Comparison of ENCODE assay signal across 34 mouse cellular contexts in genomic region chr19:8842961-8843360, GRCm38 (mm10). TPM values are rescaled to one million over a fixed set of nuclear protein-coding genes. Genes with fewer than 3 reads are reported as not detected.
DNase-seq lines count a peak whose midpoint lies in the region; ATAC-seq lines count a peak whose summit lies in the region.
"Had no signal": no experiment of that assay in that cellular context is flagged by ENCODE, and none has a peak within 500 bp of the region (broad histone marks: within the 10 kb centered on the region; RNA-seq: fewer than 3 reads in every experiment).

No protein-coding gene starts in this region.

- H3K27ac ChIP-seq in heart, embryonic 10.5 days = no peak overlapping the region
- H3K27ac ChIP-seq: embryonic facial prominence, embryonic 13.5 days; forebrain, embryonic 10.5 days; hindbrain, embryonic 15.5 days; kidney, postnatal 0 days; liver, embryonic 12.5 days; midbrain, embryonic 12.5 days; neural tube, embryonic 15.5 days had no signal

- WGBS in heart, embryonic 10.5 days = 85% methylated on average over 6 of the region's 6 CpGs

- no peaks in the 10 kb centered on the region for H3K9me3 ChIP-seq in heart, embryonic 10.5 days
- no peaks in the 10 kb centered on the region for H3K9me3 ChIP-seq in megakaryocyte, embryonic 14.5 days
- H3K9me3 ChIP-seq: embryonic facial prominence, embryonic 13.5 days; forebrain, embryonic 10.5 days; hindbrain, embryonic 15.5 days; liver, embryonic 12.5 days; midbrain, embryonic 12.5 days; neural tube, embryonic 15.5 days had no signal

- peak; percentile 43 to 45 for DNase-seq in heart, adult 18-20 months
- no peak for DNase-seq in heart, embryonic 10.5 days (ENCODE audit: low spot score)
- DNase-seq in lung, postnatal 10 days = peak; percentile 19
- DNase-seq in embryo, embryonic 9.5 days (ENCODE audit: extremely low spot score) = no peak
- DNase-seq in thymus, postnatal 36 days = no peak
- DNase-seq: adrenal gland, adult 2 months; cerebellum, adult 11-12 months; cerebellum, adult 9-11 months; embryo, embryonic 11 days; forebrain, postnatal 0 days; heart, postnatal 4 days; kidney, adult 8-10 months; layer of hippocampus, postnatal 36 days; left cerebral cortex, postnatal 4 days; liver, postnatal 0 days; retina, postnatal 1 day; right cerebral cortex, postnatal 14 days had no signal

- no peak for ATAC-seq in megakaryocyte, adult 5-6 weeks (ENCODE audit: poor library complexity, severe bottlenecking)
- ATAC-seq: CD4-positive, CD25-positive, alpha-beta regulatory T cell, adult 4 months; forebrain, postnatal 0 days; liver, embryonic 12.5 days; liver, postnatal 0 days had no signal

- peaks cover 38% of the 10 kb centered on the region for H3K36me3 ChIP-seq in heart, embryonic 10.5 days
- H3K36me3 ChIP-seq in megakaryocyte, embryonic 14.5 days (replicated peaks; ENCODE audit: low read length) = peaks cover 71% of the 10 kb centered on the region

- H3K4me1 ChIP-seq in heart, embryonic 10.5 days = peaks cover 33% of the 10 kb centered on the region
- H3K4me1 ChIP-seq in megakaryocyte, embryonic 14.5 days = peaks cover 50% of the 10 kb centered on the region

- no peaks in the 10 kb centered on the region for H3K27me3 ChIP-seq in heart, embryonic 10.5 days (ENCODE audit: insufficient read depth, poor library complexity, severe bottlenecking)
- no peaks in the 10 kb centered on the region for H3K27me3 ChIP-seq in megakaryocyte, embryonic 14.5 days (replicated peaks)
- H3K27me3 ChIP-seq: embryonic facial prominence, embryonic 13.5 days; hindbrain, embryonic 15.5 days; liver, embryonic 12.5 days; midbrain, embryonic 12.5 days; neural tube, embryonic 15.5 days had no signal

- no peak overlapping the region for H3K4me3 ChIP-seq in heart, embryonic 10.5 days
- peak overlapping the region; percentile 40 for H3K4me3 ChIP-seq in megakaryocyte, embryonic 14.5 days (replicated peaks)
- H3K4me3 ChIP-seq: embryonic facial prominence, embryonic 13.5 days; forebrain, embryonic 10.5 days; hindbrain, embryonic 15.5 days; liver, embryonic 12.5 days; midbrain, embryonic 12.5 days; neural tube, embryonic 15.5 days had no signal

RNA-seq across cellular contexts. Expression of gene Gng3, which starts 4.0 kb away (rescaled TPM):
- total RNA-seq in heart, adult 18-20 months (2021) = not detected
- 2.6 and 4.7 TPM in 2 replicates for polyA plus RNA-seq in heart, embryonic 10.5 days (2016; fragmentation: Nextera tagmentation; extraction: Ambion mirVana)
- polyA plus RNA-seq in megakaryocyte, embryonic 14.5 days (2012; ENCODE audit: insufficient read depth, low replicate concordance) = not detected in 2 replicates
- 0.16 TPM in 1 of 2 replicates, not detected in the other for total RNA-seq in megakaryocyte, adult 5-6 weeks (2015)
- total RNA-seq in megakaryocyte, adult 5-6 weeks (2017) = not detected in 2 replicates
- total RNA-seq: gastrocnemius, adult 8-10 months had no signal

RNA-seq across cellular contexts. Expression of gene Bscl2, which starts 5.7 kb away (rescaled TPM):
- total RNA-seq in heart, adult 18-20 months (2021) = 10 to 100 TPM; 24.7 to 32.2 TPM
- 46.2 and 51.1 TPM in 2 replicates for polyA plus RNA-seq in heart, embryonic 10.5 days (2016; fragmentation: Nextera tagmentation; extraction: Ambion mirVana)
- 124 and 182 TPM in 2 replicates for polyA plus RNA-seq in megakaryocyte, embryonic 14.5 days (2012; ENCODE audit: insufficient read depth, low replicate concordance)
- total RNA-seq in megakaryocyte, adult 5-6 weeks (2015) = 84.8 and 97.8 TPM in 2 replicates
- total RNA-seq in megakaryocyte, adult 5-6 weeks (2017) = 48.1 and 49.6 TPM in 2 replicates

RNA-seq across cellular contexts. Expression of gene Lrrn4cl, which starts 7.6 kb away (rescaled TPM):
- 1 to 10 TPM; 2.3 to 3.6 TPM for total RNA-seq in heart, adult 18-20 months (2021)
- polyA plus RNA-seq in heart, embryonic 10.5 days (2016; fragmentation: Nextera tagmentation; extraction: Ambion mirVana) = 0.36 and 0.51 TPM in 2 replicates
- 0.23 TPM in 1 of 2 replicates, not detected in the other for polyA plus RNA-seq in megakaryocyte, embryonic 14.5 days (2012; ENCODE audit: insufficient read depth, low replicate concordance)
- total RNA-seq in megakaryocyte, adult 5-6 weeks (2015) = 0.16 and 0.55 TPM in 2 replicates
- total RNA-seq in megakaryocyte, adult 5-6 weeks (2017) = 0.12 TPM in 1 of 2 replicates, not detected in the other
- total RNA-seq: megakaryocyte progenitor cell, adult 5-6 weeks had no signal
- polyA plus RNA-seq: CD4-positive, CD25-positive, alpha-beta regulatory T cell, adult 4 months had no signal

RNA-seq across cellular contexts. Expression of gene AC129217.1, which starts 13.4 kb away (rescaled TPM):
- not detected for total RNA-seq in heart, adult 18-20 months (2021)
- polyA plus RNA-seq in heart, embryonic 10.5 days (2016; fragmentation: Nextera tagmentation; extraction: Ambion mirVana) = not detected in 2 replicates
- 44.9 and 148 TPM in 2 replicates for polyA plus RNA-seq in megakaryocyte, embryonic 14.5 days (2012; ENCODE audit: insufficient read depth, low replicate concordance)
- total RNA-seq in megakaryocyte, adult 5-6 weeks (2015) = not detected in 2 replicates
- total RNA-seq in megakaryocyte, adult 5-6 weeks (2017) = 1.8 and 5.9 TPM in 2 replicates
- total RNA-seq: forebrain, postnatal 0 days; heart, postnatal 4 days; layer of hippocampus, postnatal 36 days; left cerebral cortex, postnatal 4 days; megakaryocyte progenitor cell, adult 5-6 weeks had no signal
- polyA plus RNA-seq: adrenal gland, adult 2 months; CD4-positive, CD25-positive, alpha-beta regulatory T cell, adult 4 months; embryonic facial prominence, embryonic 13.5 days; forebrain, embryonic 10.5 days; forebrain, postnatal 0 days; heart, embryonic 11.5 days; heart, postnatal 0 days; hindbrain, embryonic 15.5 days; intestine, embryonic 14.5 days; kidney, postnatal 0 days; liver, embryonic 12.5 days; liver, postnatal 0 days; midbrain, embryonic 12.5 days; neural tube, embryonic 15.5 days; stomach, embryonic 14.5 days; thymus, postnatal 0 days had no signal

RNA-seq across cellular contexts. Expression of gene Hnrnpul2, which starts 23.2 kb away (rescaled TPM):
- total RNA-seq in heart, adult 18-20 months (2021) = 10 to 100 TPM; 47.2 to 47.4 TPM
- 2.8 and 4.6 TPM in 2 replicates for polyA plus RNA-seq in heart, embryonic 10.5 days (2016; fragmentation: Nextera tagmentation; extraction: Ambion mirVana)
- 13.5 and 54.1 TPM in 2 replicates for polyA plus RNA-seq in megakaryocyte, embryonic 14.5 days (2012; ENCODE audit: insufficient read depth, low replicate concordance)
- 52.3 and 56.0 TPM in 2 replicates for total RNA-seq in megakaryocyte, adult 5-6 weeks (2015)
- 72.8 and 94.4 TPM in 2 replicates for total RNA-seq in megakaryocyte, adult 5-6 weeks (2017)

Comparison
In these comparisons a context has a peak if more than half of its experiments do, and no peak if none do; other contexts are left out.
1. DNase-seq: peak in heart, adult 18-20 months (2 of 2) and lung, postnatal 10 days (single experiment); none in heart, embryonic 10.5 days (single experiment), embryo, embryonic 9.5 days (single experiment) and thymus, postnatal 36 days (0 of 2).